Mouse (Mus musculus) erythroid progenitor cell, adult 5-6 weeks (primary cell): ENCODE data around the gene Riox1. TPM values are rescaled to one million over a fixed set of nuclear protein-coding genes. Genes with fewer than 3 reads are reported as not detected.

Experiments used
- ATAC-seq: replicated peaks from 2 replicates; pipeline ENCODE4 v1.8.0; 2016; ENCODE audit warnings: moderate number of reproducible peaks, mild to moderate bottlenecking, moderate TSS enrichment, inconsistent platforms; ENCODE audit not compliant: poor library complexity, low FRiP score, severe bottlenecking
- total RNA-seq, 2 experiments: library from RNA; stranded (forward) in 1 of 2; stranded (reverse) in 1 of 2; fragments of 150-400 nt in 1 of 2; fragments of 186-747, 209-891 nt in 1 of 2; gene quantifications; 2 replicates each; pipeline versions ENCODE4 v1.2.3 to v1.2.4; 2015 to 2017; ENCODE audit warnings: low replicate concordance in 2 of 2

Gene Riox1
- total RNA-seq, 2 experiments from 2014 or later, result 2.0 to 6.7 TPM

GRCm38 (mm10) chr12:84000418-84000817 is 50.0 kb downstream of the Riox1 start:
- ATAC-seq, result no peak

Other genes with a start within 250 kb of the Riox1 start
- not detected in 2 replicates for gene Papln, start 187.0 kb upstream of the Riox1 start, total RNA-seq (2015; ENCODE audit: low replicate concordance)
- not detected in 2 replicates for gene Papln, start 187.0 kb upstream of the Riox1 start, total RNA-seq (2017; ENCODE audit: low replicate concordance)
- gene Numb, start 28.7 kb upstream of the Riox1 start, total RNA-seq (2015; ENCODE audit: low replicate concordance), result 8.6 and 12.6 TPM in 2 replicates
- 18.7 and 31.4 TPM in 2 replicates for gene Numb, start 28.7 kb upstream of the Riox1 start, total RNA-seq (2017; ENCODE audit: low replicate concordance)
- gene Heatr4, start 34.2 kb downstream of the Riox1 start, total RNA-seq (2015; ENCODE audit: low replicate concordance), result not detected in 2 replicates
- not detected in 2 replicates for gene Heatr4, start 34.2 kb downstream of the Riox1 start, total RNA-seq (2017; ENCODE audit: low replicate concordance)
- 0.72 and 1.3 TPM in 2 replicates for gene Acot2, start 37.3 kb downstream of the Riox1 start, total RNA-seq (2015; ENCODE audit: low replicate concordance)
- 0.53 and 0.77 TPM in 2 replicates for gene Acot2, start 37.3 kb downstream of the Riox1 start, total RNA-seq (2017; ENCODE audit: low replicate concordance)
- gene Acot1, start 58.9 kb downstream of the Riox1 start, total RNA-seq (2015; ENCODE audit: low replicate concordance), result 2.2 TPM in 1 of 2 replicates, not detected in the other
- 13.4 TPM in 1 of 2 replicates, not detected in the other for gene Acot1, start 58.9 kb downstream of the Riox1 start, total RNA-seq (2017; ENCODE audit: low replicate concordance)
- gene Acot4, start 87.8 kb downstream of the Riox1 start, total RNA-seq (2015; ENCODE audit: low replicate concordance), result not detected in 2 replicates
- not detected in 2 replicates for gene Acot4, start 87.8 kb downstream of the Riox1 start, total RNA-seq (2017; ENCODE audit: low replicate concordance)
- not detected in 2 replicates for gene Gm49366, start 88.3 kb downstream of the Riox1 start, total RNA-seq (2015; ENCODE audit: low replicate concordance)
- gene Gm49366, start 88.3 kb downstream of the Riox1 start, total RNA-seq (2017; ENCODE audit: low replicate concordance), result not detected in 2 replicates
- gene Acot3, start 101.5 kb downstream of the Riox1 start, total RNA-seq (2015; ENCODE audit: low replicate concordance), result not detected in 2 replicates
- gene Acot3, start 101.5 kb downstream of the Riox1 start, total RNA-seq (2017; ENCODE audit: low replicate concordance), result not detected in 2 replicates
- not detected in 2 replicates for gene Acot5, start 118.7 kb downstream of the Riox1 start, total RNA-seq (2015; ENCODE audit: low replicate concordance)
- gene Acot5, start 118.7 kb downstream of the Riox1 start, total RNA-seq (2017; ENCODE audit: low replicate concordance), result not detected in 2 replicates
- not detected in 2 replicates for gene Acot6, start 150.0 kb downstream of the Riox1 start, total RNA-seq (2015; ENCODE audit: low replicate concordance)
- 0.13 TPM in 1 of 2 replicates, not detected in the other for gene Acot6, start 150.0 kb downstream of the Riox1 start, total RNA-seq (2017; ENCODE audit: low replicate concordance)
- gene Dnal1, start 163.8 kb downstream of the Riox1 start, total RNA-seq (2015; ENCODE audit: low replicate concordance), result not detected in 2 replicates
- 0.08 and 2.2 TPM in 2 replicates for gene Dnal1, start 163.8 kb downstream of the Riox1 start, total RNA-seq (2017; ENCODE audit: low replicate concordance)
- 8.4 and 11.9 TPM in 2 replicates for gene Pnma1, start 197.9 kb downstream of the Riox1 start, total RNA-seq (2015; ENCODE audit: low replicate concordance)
- gene Pnma1, start 197.9 kb downstream of the Riox1 start, total RNA-seq (2017; ENCODE audit: low replicate concordance), result 13.5 and 15.9 TPM in 2 replicates